Mouse (Mus musculus) forebrain, embryonic 16.5 days (tissue): ENCODE results near the gene Frmd4a. TPM values are rescaled to one million over a fixed set of nuclear protein-coding genes. Genes with fewer than 3 reads are reported as not detected.
A peak's percentile ranks its signal among the peaks of the same experiment; 100 is the strongest.

ENCODE experiments used
- ATAC-seq: fragments of 200-750 bp; cut with Nextera tagmentation; 2 replicates; pipeline ENCODE4 v1.8.0; 2017; ENCODE audit warnings: mild to moderate bottlenecking, moderate library complexity
- H3K27ac ChIP-seq: fragments of 300-500 bp; sonication (generic); 2 replicates; pipeline ENCODE4 v1.5.1; 2014; ENCODE audit warnings: low read length, control low read depth
- H3K27me3 ChIP-seq: fragments of 300-500 bp; sonication (generic); replicated peaks from 2 replicates; pipeline ENCODE4 v1.6.1; 2014; ENCODE audit warnings: low read length; ENCODE audit not compliant: control insufficient read depth, insufficient read depth
- H3K36me3 ChIP-seq: fragments of 300-500 bp; sonication (generic); 2 replicates; pipeline ENCODE4 v1.6.1; 2014; ENCODE audit not compliant: control insufficient read depth, insufficient read depth
- H3K4me1 ChIP-seq: fragments of 300-500 bp; sonication (generic); replicated peaks from 2 replicates; pipeline ENCODE4 v1.6.1; 2014; ENCODE audit warnings: low read length; ENCODE audit not compliant: control insufficient read depth, insufficient read depth
- H3K4me2 ChIP-seq: fragments of 300-500 bp; sonication (generic); 2 replicates; pipeline ENCODE4 v1.6.1; 2014; ENCODE audit warnings: mild to moderate bottlenecking, low read length, control low read depth
- H3K4me3 ChIP-seq: fragments of 300-500 bp; sonication (generic); replicated peaks from 2 replicates; pipeline ENCODE4 v1.5.1; 2014; ENCODE audit warnings: mild to moderate bottlenecking, low read length, control low read depth
- H3K9ac ChIP-seq: fragments of 300-500 bp; sonication (generic); replicated peaks from 2 replicates; pipeline ENCODE4 v1.6.1; 2014; ENCODE audit warnings: low read depth, low read length, control low read depth
- H3K9me3 ChIP-seq: fragments of 300-500 bp; sonication (generic); 2 replicates; pipeline ENCODE4 v1.6.1; 2016; ENCODE audit warnings: low read length; ENCODE audit not compliant: control insufficient read depth
- WGBS: fragments of 180-500 bp; shearing (Covaris S2); extraction: QIAGEN DNeasy Blood & Tissue Kit; methylation state at CpG from one replicate; pipeline ENCODE4 v1.1.7; 2014; 5-methylcytosine and 5-hydroxymethylcytosine counted together
- polyA plus RNA-seq: library from polyadenylated mRNA; unstranded; fragments of >200 nt; fragmentation: Nextera tagmentation; extraction: Ambion mirVana; gene quantifications from 2 replicates; pipeline ENCODE4 v1.2.1, GENCODE M21; 2015

The Frmd4a gene
- polyA plus RNA-seq, 1 experiment from 2014 or later = 97.9 TPM

- ATAC-seq = no peak
- Histone ChIP-seq H3K4me1 (peaks cover 10% of the 10 kb centered on the region), H3K9me3 (no peaks in the 10 kb centered on the region), H3K4me2 (no peak overlapping the region), H3K36me3 (no peaks in the 10 kb centered on the region), H3K27ac (no peak overlapping the region), H3K27me3 (no peaks in the 10 kb centered on the region), H3K4me3 (no peak overlapping the region), H3K9ac (no peak overlapping the region)
- WGBS = 59% methylated on average over 5 of the region's 5 CpGs
Observed at GRCm38 (mm10) chr2:4282777-4283176, 265.3 kb downstream of the Frmd4a start.

GRCm38 (mm10) chr2:4285693-4286291 is 268.3 kb downstream of the Frmd4a start:
- H3K27ac ChIP-seq = no peak overlapping the region
- no peak overlapping the region for H3K4me3 ChIP-seq
- no peak overlapping the region for H3K4me2 ChIP-seq
- H3K9me3 ChIP-seq = no peaks in the 10 kb centered on the region
- H3K4me1 ChIP-seq = peaks cover 10% of the 10 kb centered on the region
- no peak for ATAC-seq
- no peaks in the 10 kb centered on the region for H3K27me3 ChIP-seq
- WGBS = 38% methylated on average over 4 of the region's 4 CpGs
- no peaks in the 10 kb centered on the region for H3K36me3 ChIP-seq
- no peak overlapping the region for H3K9ac ChIP-seq

- H3K4me1 ChIP-seq = peaks cover 10% of the 10 kb centered on the region
- no peak overlapping the region for H3K27ac ChIP-seq
- WGBS = 28% methylated on average over 8 of the region's 8 CpGs
- no peak overlapping the region for H3K4me3 ChIP-seq
- no peaks in the 10 kb centered on the region for H3K27me3 ChIP-seq
- ATAC-seq = peak; percentile 26; the same call in 1 of the 2 replicates
- H3K4me2 ChIP-seq = no peak overlapping the region
- no peaks in the 10 kb centered on the region for H3K9me3 ChIP-seq
- H3K36me3 ChIP-seq = no peaks in the 10 kb centered on the region
- no peak overlapping the region for H3K9ac ChIP-seq
Observed at GRCm38 (mm10) chr2:4286390-4286901, 268.9 kb downstream of the Frmd4a start.

GRCm38 (mm10) chr2:4290475-4290874 is 273.0 kb downstream of the Frmd4a start:
- ATAC-seq = no peak
- WGBS = 98% methylated on average over 2 of the region's 2 CpGs
- no peaks in the 10 kb centered on the region for H3K9me3 ChIP-seq

GRCm38 (mm10) chr2:4291100-4291499 is 273.6 kb downstream of the Frmd4a start:
- ATAC-seq = no peak
- Histone ChIP-seq H3K4me3 (no peak overlapping the region), H3K27me3 (no peaks in the 10 kb centered on the region), H3K9me3 (no peaks in the 10 kb centered on the region), H3K9ac (no peak overlapping the region), H3K27ac (no peak overlapping the region), H3K4me2 (no peak overlapping the region), H3K36me3 (no peaks in the 10 kb centered on the region), H3K4me1 (peaks cover 7% of the 10 kb centered on the region)
- WGBS = 51% methylated on average over 2 of the region's 2 CpGs

More at GRCm38 (mm10) chr2:4290475-4290874, 273.0 kb downstream of the Frmd4a start:
- Histone ChIP-seq H3K36me3 (no peaks in the 10 kb centered on the region), H3K4me3 (no peak overlapping the region), H3K9ac (no peak overlapping the region), H3K4me2 (no peak overlapping the region), H3K27ac (no peak overlapping the region), H3K27me3 (no peaks in the 10 kb centered on the region), H3K4me1 (peaks cover 10% of the 10 kb centered on the region)

DNA sequence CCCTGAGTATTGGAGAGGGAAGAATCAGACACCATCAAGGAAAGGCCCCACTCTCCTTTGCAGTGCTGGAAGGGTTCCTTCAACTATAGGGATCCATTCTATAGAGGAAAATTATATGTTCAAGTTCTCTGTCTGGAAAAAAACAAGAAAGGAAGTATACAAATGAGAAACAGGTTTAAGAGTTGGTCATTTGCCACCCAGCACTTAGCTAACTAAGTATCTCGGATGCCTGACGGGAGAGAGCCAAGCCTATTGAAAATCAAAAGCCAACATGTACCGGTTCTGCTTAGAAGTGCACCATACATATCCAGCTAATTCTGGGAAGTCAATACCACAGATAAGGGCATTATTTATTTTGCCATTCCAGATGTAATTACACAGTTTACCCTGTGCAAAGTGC is 274.2 kb downstream of the Frmd4a start:
- no peak for ATAC-seq
- Histone ChIP-seq H3K4me1 (peaks cover under 1% of the 10 kb centered on the region), H3K27me3 (no peaks in the 10 kb centered on the region), H3K9me3 (no peaks in the 10 kb centered on the region), H3K4me3 (no peak overlapping the region), H3K27ac (no peak overlapping the region), H3K36me3 (no peaks in the 10 kb centered on the region), H3K9ac (no peak overlapping the region), H3K4me2 (no peak overlapping the region)
- WGBS = 97% methylated on average over 3 of the region's 3 CpGs

- Histone ChIP-seq H3K9ac (no peak overlapping the region), H3K4me1 (peaks cover 5% of the 10 kb centered on the region), H3K4me3 (no peak overlapping the region), H3K27ac (no peak overlapping the region), H3K27me3 (no peaks in the 10 kb centered on the region), H3K9me3 (no peaks in the 10 kb centered on the region), H3K4me2 (no peak overlapping the region), H3K36me3 (no peaks in the 10 kb centered on the region)
- WGBS = 95% methylated on average over 1 of the region's 1 CpGs
- no peak for ATAC-seq
Observed at GRCm38 (mm10) chr2:4293726-4294125, 276.2 kb downstream of the Frmd4a start.

GRCm38 (mm10) chr2:4295641-4296040 is 278.1 kb downstream of the Frmd4a start:
- Histone ChIP-seq H3K4me1 (peaks cover 18% of the 10 kb centered on the region), H3K9me3 (no peaks in the 10 kb centered on the region), H3K4me3 (no peak overlapping the region), H3K27ac (no peak overlapping the region), H3K27me3 (no peaks in the 10 kb centered on the region), H3K4me2 (no peak overlapping the region), H3K36me3 (no peaks in the 10 kb centered on the region), H3K9ac (no peak overlapping the region)
- ATAC-seq = no peak

- no peaks in the 10 kb centered on the region for H3K9me3 ChIP-seq
- no peak overlapping the region for H3K27ac ChIP-seq
- H3K4me2 ChIP-seq = no peak overlapping the region
- WGBS = 59% methylated on average over 10 of the region's 10 CpGs
- no peak overlapping the region for H3K9ac ChIP-seq
- H3K27me3 ChIP-seq = no peaks in the 10 kb centered on the region
- ATAC-seq = no peak
- H3K36me3 ChIP-seq = no peaks in the 10 kb centered on the region
- H3K4me3 ChIP-seq = no peak overlapping the region
- H3K4me1 ChIP-seq = peaks cover 27% of the 10 kb centered on the region
Observed at GRCm38 (mm10) chr2:4296881-4297280, 279.4 kb downstream of the Frmd4a start.
